Mouse (Mus musculus) cerebellum, adult 18-20 months (tissue): Measurements from ENCODE around the gene Tulp4.
A peak's percentile ranks its signal among the peaks of the same experiment; 100 is the strongest.

Source experiments
- DNase-seq, 2 experiments: peaks; one replicate each; pipeline ENCODE4 v3.0.0; 2021

Tulp4 gene

DNA sequence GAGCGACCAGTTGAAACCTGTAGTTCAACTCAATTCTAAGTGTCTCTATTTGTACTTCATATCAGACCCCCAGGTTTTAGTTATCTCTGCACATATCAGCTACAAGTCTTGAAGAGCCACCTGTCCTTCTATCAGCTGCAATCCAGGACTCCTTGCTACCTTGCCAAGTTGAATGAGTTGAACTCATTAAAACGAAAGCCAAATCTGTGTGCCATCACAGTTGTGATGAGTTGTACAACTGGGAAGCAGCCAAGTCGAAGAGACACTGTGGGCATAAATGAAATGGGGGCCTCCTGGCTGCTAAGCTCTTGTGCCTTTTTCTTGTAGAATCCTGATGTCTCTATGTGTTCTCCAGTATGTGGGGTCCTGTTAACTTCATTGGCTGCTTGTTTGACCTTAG is 19.2 kb downstream of the Tulp4 start:
- DNase-seq: peak in 1 of 2 experiments; percentile 48

DNA sequence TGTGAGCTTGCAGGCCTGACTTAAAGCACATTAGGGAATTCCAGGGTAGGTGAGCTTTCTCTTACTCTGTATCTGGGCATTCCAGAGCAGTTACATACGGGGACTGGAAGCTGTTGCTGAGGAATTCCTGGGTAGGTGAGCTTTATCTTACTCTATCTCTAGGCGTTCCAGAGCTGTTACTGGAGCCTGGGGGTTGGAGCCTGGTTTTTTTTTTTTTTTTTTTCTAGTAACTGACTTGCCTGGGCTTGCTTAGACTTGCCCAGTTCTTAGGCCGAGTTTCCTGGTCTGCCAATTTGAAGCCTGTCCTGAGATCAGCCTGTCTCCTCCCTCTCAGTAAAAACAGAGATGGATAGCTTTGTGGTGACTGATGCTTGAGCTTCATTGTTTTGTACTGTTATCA is 21.8 kb downstream of the Tulp4 start:
- no peak for DNase-seq

DNA sequence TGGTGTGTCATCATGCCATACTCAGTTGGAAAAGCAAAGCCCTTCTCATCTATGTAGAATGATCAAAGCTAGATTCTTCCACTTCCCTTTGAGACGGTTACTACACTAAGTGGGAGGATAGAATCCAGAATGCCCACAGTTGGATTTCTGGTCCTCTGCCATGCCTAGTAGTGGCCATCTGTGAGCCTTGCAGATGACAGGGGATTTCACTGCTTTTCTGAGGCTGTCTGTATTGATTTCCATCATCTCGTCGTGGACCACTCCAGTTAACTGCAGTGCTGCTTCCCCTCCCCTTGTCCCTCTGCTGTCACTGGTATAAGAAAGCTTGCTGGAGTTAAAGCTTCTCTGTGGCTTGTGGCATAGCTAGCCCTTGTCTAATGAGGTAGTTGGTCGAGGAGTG is 23.1 kb downstream of the Tulp4 start:
- peak; percentile 90 to 92 for DNase-seq

- DNase-seq: no peak
These were observed 24.8 kb downstream of the Tulp4 start for GRCm38 (mm10) chr17:6131083-6131482.

GRCm38 (mm10) chr17:6140875-6141274 is 34.6 kb downstream of the Tulp4 start:
- no peak for DNase-seq

DNA sequence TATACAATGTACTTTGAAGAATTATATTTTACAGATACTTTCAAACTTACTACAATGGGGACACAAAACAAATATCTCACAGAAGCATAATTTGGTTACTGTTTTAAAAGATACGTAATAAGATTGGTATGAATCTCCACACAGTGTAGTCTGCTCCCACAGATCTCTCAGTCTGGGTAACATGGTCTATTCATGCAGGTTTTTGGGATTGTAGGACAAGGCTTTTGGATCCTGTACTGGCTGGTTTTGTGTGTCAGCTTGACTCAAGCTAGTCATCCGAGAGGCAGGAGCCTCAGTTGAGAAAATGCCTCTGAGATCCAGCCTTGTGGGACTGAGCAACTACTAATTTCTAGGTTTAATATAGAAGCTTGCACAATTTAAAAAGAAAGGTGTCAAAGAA is 35.1 kb downstream of the Tulp4 start:
- no peak for DNase-seq

GRCm38 (mm10) chr17:6145244-6145643 is 39.0 kb downstream of the Tulp4 start:
- no peak for DNase-seq

DNA sequence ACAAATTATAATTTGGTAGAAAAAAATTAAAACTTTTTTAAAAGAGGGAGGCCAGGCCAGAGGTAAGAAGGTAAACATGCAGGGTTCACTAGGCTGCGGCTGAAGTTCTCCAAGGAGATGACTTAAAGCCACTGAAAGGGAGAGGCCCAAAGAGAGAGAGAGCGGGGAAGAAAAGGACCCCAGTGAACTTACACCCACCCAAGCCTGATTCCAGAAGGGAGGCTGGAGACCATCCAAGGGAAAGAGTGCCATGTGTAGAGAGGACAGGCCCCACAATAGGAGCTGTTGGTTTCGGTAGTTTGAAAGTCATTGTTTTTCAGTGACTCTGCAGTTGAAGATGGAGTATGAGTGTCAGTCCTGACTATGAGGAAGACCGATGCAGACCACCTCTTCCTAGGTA is 46.7 kb downstream of the Tulp4 start:
- DNase-seq: no peak

DNA sequence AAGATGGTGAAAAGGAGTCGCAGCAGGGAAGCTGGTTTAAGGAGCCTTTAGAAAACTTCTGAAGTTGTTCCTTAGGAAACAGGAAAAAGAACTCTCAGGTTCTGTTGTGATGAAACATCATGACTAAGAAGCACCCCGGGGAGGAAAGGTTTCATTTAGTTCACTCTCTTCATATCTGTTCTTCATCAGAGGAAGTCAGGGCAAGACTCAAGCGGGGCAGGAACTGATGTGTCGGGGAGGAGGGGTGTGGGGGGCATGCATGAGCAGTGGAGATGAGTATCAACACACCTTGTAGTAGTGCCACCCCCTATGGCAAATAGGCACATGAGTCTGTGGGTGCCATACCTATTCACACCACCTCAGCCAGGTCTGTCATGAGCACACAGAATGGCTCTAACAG is 47.3 kb downstream of the Tulp4 start:
- DNase-seq: no peak

- DNase-seq: peak; percentile 40 to 49
These were observed 48.1 kb downstream of the Tulp4 start for GRCm38 (mm10) chr17:6154366-6154765.

- no peak for DNase-seq
These were observed 54.3 kb downstream of the Tulp4 start for GRCm38 (mm10) chr17:6160495-6160894.

GRCm38 (mm10) chr17:6161916-6162315 is 55.7 kb downstream of the Tulp4 start:
- DNase-seq: no peak

- peak; percentile 40 to 58 for DNase-seq
These were observed 56.5 kb downstream of the Tulp4 start for GRCm38 (mm10) chr17:6162761-6163160.

DNA sequence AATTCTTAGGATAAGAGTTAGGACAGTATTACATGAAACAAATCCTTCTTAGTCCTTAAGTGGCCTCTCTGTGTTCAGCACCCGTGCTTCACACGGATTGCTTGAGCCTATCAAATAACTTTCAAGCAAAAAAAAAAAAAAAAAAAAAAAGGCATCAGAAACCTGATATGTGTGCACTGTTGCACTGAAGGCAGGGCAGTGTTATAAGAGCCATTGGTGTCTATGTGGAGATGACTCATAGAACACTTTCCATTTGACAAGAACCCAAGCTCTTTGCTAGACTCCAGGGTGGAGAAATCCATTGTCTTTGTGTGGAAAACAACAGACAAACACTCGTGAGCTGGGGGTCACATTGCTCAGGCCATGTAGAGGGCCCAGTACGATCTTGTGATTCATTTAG is 58.7 kb downstream of the Tulp4 start:
- no peak for DNase-seq

GRCm38 (mm10) chr17:6172440-6172839 is 66.2 kb downstream of the Tulp4 start:
- DNase-seq: no peak

DNA sequence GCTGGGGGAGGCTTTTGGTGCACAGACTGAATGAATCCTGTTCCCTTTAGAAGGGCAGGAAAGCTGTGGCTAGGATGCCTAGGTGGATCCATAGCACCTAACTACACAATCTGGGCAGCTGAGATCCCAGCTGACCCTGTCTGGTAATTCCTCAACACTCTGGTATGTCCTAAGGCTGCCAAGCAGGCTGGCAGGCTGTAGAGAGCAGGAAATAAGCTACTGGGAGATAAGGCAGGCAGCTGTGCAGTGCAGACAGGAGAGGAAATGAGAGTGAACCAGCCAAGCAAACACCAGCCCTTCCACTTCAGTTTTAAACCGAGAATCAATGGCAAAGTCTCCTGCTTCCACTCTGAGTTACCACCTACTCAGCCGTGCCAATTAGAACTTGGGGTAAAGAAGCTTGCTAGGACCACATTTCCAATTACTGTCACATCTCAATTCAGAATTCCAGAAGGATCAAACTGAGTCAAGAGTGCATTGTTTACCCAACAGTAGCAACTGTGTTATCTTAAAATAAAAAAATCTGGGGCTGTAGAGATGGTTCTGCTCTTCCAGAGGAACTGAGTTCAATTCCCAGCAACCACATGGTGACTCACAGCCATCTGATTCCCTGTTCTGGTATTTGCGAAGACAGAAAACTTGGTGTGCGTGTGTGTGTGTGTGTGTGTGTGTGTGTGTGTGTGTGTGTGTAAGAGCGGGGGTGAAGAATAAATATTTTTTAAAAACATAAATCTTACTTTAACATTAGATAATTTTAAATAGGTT is 66.9 kb downstream of the Tulp4 start:
- no peak for DNase-seq

GRCm38 (mm10) chr17:6174574-6174973 is 68.3 kb downstream of the Tulp4 start:
- no peak for DNase-seq

DNA sequence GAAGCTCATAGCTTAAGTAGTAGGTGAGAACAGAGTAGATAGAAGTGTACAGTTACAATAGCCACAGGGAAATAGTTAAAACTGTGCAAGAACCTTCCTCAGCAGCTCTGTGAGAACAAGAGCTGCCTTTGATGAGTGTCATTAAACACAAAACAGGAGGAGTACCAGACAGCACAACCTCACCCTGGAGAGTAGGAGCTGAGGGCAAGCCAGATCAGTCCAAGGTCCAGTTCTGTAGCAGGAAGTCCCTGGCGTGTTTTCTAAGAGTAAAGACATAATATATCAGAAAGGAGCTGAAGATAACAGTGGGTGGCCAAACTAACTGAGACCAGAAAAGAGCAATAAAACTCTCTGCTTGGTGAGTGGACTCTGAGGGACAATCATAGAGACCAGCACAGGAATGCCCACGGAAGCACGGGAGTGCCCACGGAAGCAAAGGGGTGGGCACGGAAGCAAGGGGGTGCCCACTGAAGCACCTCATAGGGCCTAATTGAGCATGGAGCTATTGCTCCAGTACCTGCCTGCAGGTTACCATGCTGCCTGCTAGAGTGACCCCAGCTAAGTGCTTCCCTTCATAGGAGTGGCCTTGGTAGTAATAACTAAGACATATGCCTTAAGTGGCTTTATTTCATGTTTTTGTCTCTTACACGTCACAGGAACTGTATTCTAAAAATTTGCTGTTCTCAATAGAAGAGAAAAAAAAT is 72.5 kb downstream of the Tulp4 start:
- no peak for DNase-seq

GRCm38 (mm10) chr17:6179389-6179788 is 73.2 kb downstream of the Tulp4 start:
- DNase-seq: no peak

- DNase-seq: peak in 1 of 2 experiments; percentile 26
These were observed 74.2 kb downstream of the Tulp4 start for GRCm38 (mm10) chr17:6180421-6180820.

DNA sequence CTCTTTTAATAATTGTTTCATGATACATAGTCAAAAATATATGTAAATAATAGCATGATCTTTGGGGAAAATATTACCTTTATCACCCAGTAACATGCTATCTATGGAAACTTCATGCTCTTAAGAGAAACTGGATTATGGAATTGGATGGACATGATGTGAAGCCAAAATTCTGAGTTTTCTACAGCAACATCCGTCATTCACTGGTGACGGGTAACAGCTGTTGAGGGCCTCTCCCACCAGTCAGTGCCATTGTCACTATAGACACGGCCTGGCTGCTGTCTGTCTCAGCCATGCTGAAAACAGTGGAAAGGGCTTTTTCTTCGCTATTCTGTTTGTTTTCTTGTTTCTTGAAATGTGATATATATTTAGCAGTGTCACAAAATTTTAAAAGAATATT is 76.5 kb downstream of the Tulp4 start:
- no peak for DNase-seq

DNA sequence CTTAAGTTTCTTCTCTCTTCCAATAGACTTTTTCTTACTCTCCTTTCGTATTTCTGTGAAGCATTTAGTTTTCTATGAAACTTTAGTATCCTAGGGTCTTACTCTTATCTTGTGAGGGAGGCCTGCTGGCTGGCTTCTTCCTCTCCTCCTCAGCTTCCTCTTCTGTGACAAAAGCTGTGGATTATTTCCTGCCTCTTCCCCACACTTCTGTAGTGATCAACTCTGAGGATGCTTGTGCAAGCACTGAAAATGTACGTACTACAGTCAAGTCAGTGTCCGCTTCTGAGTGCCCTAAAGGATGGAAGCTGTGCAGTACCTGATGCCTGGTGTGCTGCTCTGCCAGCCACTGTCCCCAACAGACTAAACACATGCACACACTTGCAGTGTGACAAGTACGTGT is 80.4 kb downstream of the Tulp4 start:
- no peak for DNase-seq

- DNase-seq: no peak
These were observed 80.9 kb downstream of the Tulp4 start for GRCm38 (mm10) chr17:6187183-6187582.

- DNase-seq: no peak
These were observed 83.0 kb downstream of the Tulp4 start for GRCm38 (mm10) chr17:6189207-6189606.

DNA sequence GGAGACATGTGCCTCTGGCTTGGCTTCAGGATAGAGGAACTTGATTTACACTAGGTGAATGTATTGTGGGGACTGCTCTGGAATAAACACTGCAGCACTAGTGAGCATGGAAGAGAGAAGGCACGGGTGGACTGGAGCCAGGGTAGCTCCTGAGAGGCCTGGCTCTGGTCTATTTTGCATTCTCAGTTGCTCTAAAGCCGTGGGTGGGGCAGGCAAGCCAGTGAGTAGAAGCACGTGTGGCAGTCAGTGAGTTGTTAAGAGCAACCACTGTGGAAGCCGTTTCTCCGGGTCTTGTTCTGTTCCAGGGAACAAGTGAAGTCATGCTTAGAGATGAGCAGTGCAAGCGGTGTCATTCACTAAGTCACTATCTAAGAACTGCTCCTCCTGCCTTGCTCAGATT is 86.0 kb downstream of the Tulp4 start:
- no peak for DNase-seq
